25 mouse cellular contexts compared by ENCODE assay signal in genomic region chr11:118403183-118403582, GRCm38 (mm10). TPM values are rescaled to one million over a fixed set of nuclear protein-coding genes. Genes with fewer than 3 reads are reported as not detected.
DNase-seq lines count a peak whose midpoint lies in the region; ATAC-seq and TF ChIP-seq lines count a peak whose summit lies in the region.
"Had no signal": no experiment of that assay in that cellular context is flagged by ENCODE, and none has a peak within 500 bp of the region (broad histone marks: within the 10 kb centered on the region; RNA-seq: fewer than 3 reads in every experiment).

No protein-coding gene starts in this region.

- 85% methylated on average over 2 of the region's 2 CpGs for WGBS in intestine, postnatal 0 days
- 76% methylated on average over 2 of the region's 2 CpGs for WGBS in intestine, embryonic 16.5 days
- WGBS in thymus, adult 2 months = 94% methylated on average over 2 of the region's 2 CpGs
- 88% methylated on average over 2 of the region's 2 CpGs for WGBS in liver, postnatal 0 days (ENCODE audit: insufficient replicate concordance)

- H3K4me2 ChIP-seq in intestine, postnatal 0 days (replicated peaks; ENCODE audit: low read depth) = no peak overlapping the region
- H3K4me2 ChIP-seq in intestine, embryonic 16.5 days (ENCODE audit: low read depth, low read length) = no peak overlapping the region
- no peak overlapping the region for H3K4me2 ChIP-seq in liver, postnatal 0 days (ENCODE audit: low read depth, low read length)
- H3K4me2 ChIP-seq: embryonic facial prominence, embryonic 15.5 days; kidney, embryonic 15.5 days; limb, embryonic 15.5 days; lung, embryonic 15.5 days; midbrain, embryonic 13.5 days had no signal

- no peak for TF ChIP-seq POLR2A in thymus, adult 2 months (IDR thresholded peaks at IDR 0.05; ENCODE audit: control insufficient read depth, extremely low read depth, insufficient read depth, low read length, poor library complexity)

- no peak overlapping the region for H3K9ac ChIP-seq in intestine, postnatal 0 days (ENCODE audit: low read depth, low read length)
- no peak overlapping the region for H3K9ac ChIP-seq in intestine, embryonic 16.5 days (ENCODE audit: low read depth, low read length)
- no peak overlapping the region for H3K9ac ChIP-seq in liver, postnatal 0 days (replicated peaks)
- H3K9ac ChIP-seq: embryonic facial prominence, embryonic 15.5 days; kidney, embryonic 15.5 days; limb, embryonic 15.5 days; liver, embryonic 14.5 days; lung, embryonic 15.5 days; midbrain, embryonic 13.5 days had no signal

- H3K9me3 ChIP-seq in intestine, postnatal 0 days (ENCODE audit: control insufficient read depth) = no peaks in the 10 kb centered on the region
- no peaks in the 10 kb centered on the region for H3K9me3 ChIP-seq in intestine, embryonic 16.5 days (ENCODE audit: control insufficient read depth, low read length)
- H3K9me3 ChIP-seq in liver, postnatal 0 days (ENCODE audit: low read length) = no peaks in the 10 kb centered on the region
- H3K9me3 ChIP-seq: embryonic facial prominence, embryonic 15.5 days; heart, embryonic 10.5 days; kidney, embryonic 15.5 days; limb, embryonic 15.5 days; lung, embryonic 15.5 days; megakaryocyte, embryonic 14.5 days; midbrain, embryonic 13.5 days had no signal

- peaks cover 37% of the 10 kb centered on the region for H3K36me3 ChIP-seq in intestine, postnatal 0 days (ENCODE audit: control insufficient read depth, insufficient read depth)
- H3K36me3 ChIP-seq in intestine, embryonic 16.5 days (ENCODE audit: control insufficient read depth, insufficient read depth, low read length) = peaks cover 4% of the 10 kb centered on the region; the same call in 1 of the 2 replicates
- H3K36me3 ChIP-seq in thymus, adult 2 months (ENCODE audit: control insufficient read depth, insufficient read depth, low read length) = peaks cover 17% of the 10 kb centered on the region
- H3K36me3 ChIP-seq in liver, postnatal 0 days (replicated peaks; ENCODE audit: insufficient read depth, low read length) = peaks cover 19% of the 10 kb centered on the region

- no peaks in the 10 kb centered on the region for H3K27me3 ChIP-seq in intestine, postnatal 0 days (replicated peaks; ENCODE audit: control insufficient read depth, insufficient read depth, low read length)
- no peaks in the 10 kb centered on the region for H3K27me3 ChIP-seq in intestine, embryonic 16.5 days (replicated peaks; ENCODE audit: control insufficient read depth, insufficient read depth, low read length)
- H3K27me3 ChIP-seq in thymus, adult 2 months (ENCODE audit: control insufficient read depth, insufficient read depth, low read length) = no peaks in the 10 kb centered on the region
- H3K27me3 ChIP-seq in liver, postnatal 0 days (ENCODE audit: insufficient read depth, low read length) = no peaks in the 10 kb centered on the region
- H3K27me3 ChIP-seq: embryonic facial prominence, embryonic 15.5 days; kidney, embryonic 15.5 days; limb, embryonic 15.5 days; lung, embryonic 15.5 days; megakaryocyte, embryonic 14.5 days; midbrain, embryonic 13.5 days had no signal

- H3K4me1 ChIP-seq in intestine, postnatal 0 days (replicated peaks; ENCODE audit: control insufficient read depth, insufficient read depth, low read length) = peaks cover 14% of the 10 kb centered on the region
- H3K4me1 ChIP-seq in intestine, embryonic 16.5 days (ENCODE audit: control insufficient read depth, insufficient read depth, low read length) = peaks cover 47% of the 10 kb centered on the region
- peaks cover 36% of the 10 kb centered on the region for H3K4me1 ChIP-seq in thymus, adult 2 months (replicated peaks; ENCODE audit: control insufficient read depth, insufficient read depth, low read length)
- H3K4me1 ChIP-seq in liver, postnatal 0 days (ENCODE audit: insufficient read depth) = peaks cover 17% of the 10 kb centered on the region
- H3K4me1 ChIP-seq: midbrain, embryonic 13.5 days had no signal

- H3K27ac ChIP-seq in intestine, postnatal 0 days (ENCODE audit: low read depth, low read length) = peak overlapping the region; percentile 93; the same call in 1 of the 2 replicates
- no peak overlapping the region for H3K27ac ChIP-seq in intestine, embryonic 16.5 days (ENCODE audit: low read length)
- no peak overlapping the region for H3K27ac ChIP-seq in thymus, adult 2 months (ENCODE audit: control insufficient read depth, insufficient read depth, low read length)
- H3K27ac ChIP-seq in liver, postnatal 0 days (ENCODE audit: low read depth) = no peak overlapping the region
- H3K27ac ChIP-seq: embryonic facial prominence, embryonic 15.5 days; hindbrain, postnatal 0 days; liver, embryonic 14.5 days; lung, embryonic 15.5 days; midbrain, embryonic 13.5 days had no signal

- no peak for TF ChIP-seq EP300 in liver, postnatal 0 days (IDR thresholded peaks at IDR 0.05; ENCODE audit: low read depth)

- H3K4me3 ChIP-seq in intestine, postnatal 0 days (ENCODE audit: low read depth, low read length) = no peak overlapping the region
- no peak overlapping the region for H3K4me3 ChIP-seq in intestine, embryonic 16.5 days (ENCODE audit: low read length)
- H3K4me3 ChIP-seq in thymus, adult 2 months (ENCODE audit: control insufficient read depth, insufficient read depth, low read length) = no peak overlapping the region
- no peak overlapping the region for H3K4me3 ChIP-seq in liver, postnatal 0 days (ENCODE audit: low read depth, low read length)
- H3K4me3 ChIP-seq: embryonic facial prominence, embryonic 15.5 days; heart, embryonic 10.5 days; kidney, embryonic 15.5 days; limb, embryonic 15.5 days; lung, embryonic 15.5 days; midbrain, embryonic 13.5 days had no signal

- ATAC-seq in intestine, postnatal 0 days = no peak
- ATAC-seq in intestine, embryonic 16.5 days = no peak
- ATAC-seq in liver, postnatal 0 days = no peak
- ATAC-seq: activated CD4-positive, CD25-positive, alpha-beta regulatory T cell, adult 4 months; forebrain, embryonic 16.5 days; hindbrain, postnatal 0 days; midbrain, embryonic 13.5 days had no signal

- no peak for TF ChIP-seq CTCF in intestine, postnatal 0 days (IDR thresholded peaks at IDR 0.05; ENCODE audit: low read depth)
- TF ChIP-seq CTCF in thymus, adult 2 months (IDR thresholded peaks at IDR 0.05; ENCODE audit: borderline replicate concordance, control insufficient read depth, extremely low read depth, insufficient read depth, low read length, poor library complexity) = no peak
- no peak for TF ChIP-seq CTCF in liver, postnatal 0 days (IDR thresholded peaks at IDR 0.05; ENCODE audit: low read depth)

- DNase-seq in thymus, postnatal 4 days = peak; percentile 5
- no peak for DNase-seq in thymus, adult 2 months
- peak; percentile 21 for DNase-seq in cerebellum, adult 8-10 months
- DNase-seq in liver, postnatal 0 days = no peak
- DNase-seq in gastrocnemius, postnatal 4 days (ENCODE audit: low spot score in 2 of 2) = no peak
- DNase-seq: gastrocnemius, postnatal 25 days; left cerebral cortex, postnatal 4 days; lung, postnatal 36 days; right cerebral cortex, postnatal 25 days had no signal

RNA-seq across cellular contexts. Expression of gene Lgals3bp, which starts 1.3 kb away (rescaled TPM):
- polyA plus RNA-seq in intestine, postnatal 0 days (2015; fragmentation: Nextera tagmentation; extraction: Ambion mirVana) = 348 and 382 TPM in 2 replicates
- polyA plus RNA-seq in intestine, embryonic 16.5 days (2015; fragmentation: Nextera tagmentation; extraction: Ambion mirVana) = 226 and 234 TPM in 2 replicates
- 450 and 565 TPM in 2 replicates for polyA plus RNA-seq in thymus, adult 2 months (2012; rRNA removed)
- 68.3 and 74.1 TPM in 2 replicates for polyA plus RNA-seq in liver, postnatal 0 days (2015; fragmentation: Nextera tagmentation; extraction: Ambion mirVana)
- total RNA-seq in gastrocnemius, postnatal 4 days (2021) = 10 to 100 TPM; 16.3 to 19.6 TPM

RNA-seq across cellular contexts. Expression of gene Cant1, which starts 15.7 kb away (rescaled TPM):
- polyA plus RNA-seq in intestine, postnatal 0 days (2015; fragmentation: Nextera tagmentation; extraction: Ambion mirVana) = 35.0 and 36.1 TPM in 2 replicates
- 38.7 and 44.1 TPM in 2 replicates for polyA plus RNA-seq in intestine, embryonic 16.5 days (2015; fragmentation: Nextera tagmentation; extraction: Ambion mirVana)
- 100 and 105 TPM in 2 replicates for polyA plus RNA-seq in thymus, adult 2 months (2012; rRNA removed)
- polyA plus RNA-seq in liver, postnatal 0 days (2015; fragmentation: Nextera tagmentation; extraction: Ambion mirVana) = 7.5 and 7.8 TPM in 2 replicates
- 10 to 100 TPM; 20.1 to 20.7 TPM for total RNA-seq in gastrocnemius, postnatal 4 days (2021)

RNA-seq across cellular contexts. Expression of gene C1qtnf1, which starts 24.8 kb away (rescaled TPM):
- polyA plus RNA-seq in intestine, postnatal 0 days (2015; fragmentation: Nextera tagmentation; extraction: Ambion mirVana) = 5.2 and 6.1 TPM in 2 replicates
- polyA plus RNA-seq in intestine, embryonic 16.5 days (2015; fragmentation: Nextera tagmentation; extraction: Ambion mirVana) = 7.1 and 7.3 TPM in 2 replicates
- polyA plus RNA-seq in thymus, adult 2 months (2012; rRNA removed) = 8.4 and 10.6 TPM in 2 replicates
- 5.8 and 5.9 TPM in 2 replicates for polyA plus RNA-seq in liver, postnatal 0 days (2015; fragmentation: Nextera tagmentation; extraction: Ambion mirVana)
- total RNA-seq in gastrocnemius, postnatal 4 days (2021) = 10 to 100 TPM; 33.2 to 37.6 TPM
- total RNA-seq: hematopoietic stem cell, adult 5-6 weeks; monocyte, adult 5-6 weeks; neutrophil, adult 5-6 weeks had no signal
- polyA plus RNA-seq: activated CD4-positive, CD25-positive, alpha-beta regulatory T cell, adult 4 months had no signal

RNA-seq across cellular contexts. Expression of gene Timp2, which starts 47.6 kb away (rescaled TPM):
- polyA plus RNA-seq in intestine, postnatal 0 days (2015; fragmentation: Nextera tagmentation; extraction: Ambion mirVana) = 38.9 TPM in 2 replicates
- 30.9 and 45.1 TPM in 2 replicates for polyA plus RNA-seq in intestine, embryonic 16.5 days (2015; fragmentation: Nextera tagmentation; extraction: Ambion mirVana)
- 72.6 and 78.8 TPM in 2 replicates for polyA plus RNA-seq in thymus, adult 2 months (2012; rRNA removed)
- polyA plus RNA-seq in liver, postnatal 0 days (2015; fragmentation: Nextera tagmentation; extraction: Ambion mirVana) = 8.4 TPM in 2 replicates
- 100 to 1,000 TPM; 211 to 244 TPM for total RNA-seq in gastrocnemius, postnatal 4 days (2021)

Comparison
In these comparisons a context has a peak if more than half of its experiments do, and no peak if none do; other contexts are left out.
1. DNase-seq: peak in thymus, postnatal 4 days (single experiment) and cerebellum, adult 8-10 months (single experiment); none in thymus, adult 2 months (single experiment), liver, postnatal 0 days (single experiment) and gastrocnemius, postnatal 4 days (0 of 2).